Mouse (Mus musculus) adrenal gland, adult 10 weeks (tissue): ENCODE measurements around the gene Gm9048. TPM values are rescaled to one million over a fixed set of nuclear protein-coding genes. Genes with fewer than 3 reads are reported as not detected.

Experiments used
- polyA plus RNA-seq: library from polyadenylated mRNA; stranded (reverse); fragments of 350-450 nt; fragmentation: Illumina TruSeq; extraction: RNeasy Lipid Tissue Mini Kit (QIAGEN cat#74804); gene quantifications from one replicate; pipeline ENCODE4 v1.2.3, GENCODE M21; 2014; ENCODE audit warnings: low read depth, low replicate concordance

Gm9048 gene
- polyA plus RNA-seq = not detected

GRCm38 (mm10) chr10:118348579-118348978 lies at the start of gene Gm9048:
Gm9048 (minus strand) TSS chr10:118348679.

GRCm38 (mm10) chr10:118354005-118354404 lies 5.5 kb upstream of the Gm9048 start, which contains the start of gene Gm9049:
Gm9049 (minus strand) TSS chr10:118354105.

GRCm38 (mm10) chr10:118343155-118343554 lies 5.3 kb downstream of the Gm9048 start, which contains the start of gene Gm9046:
Gm9046 (minus strand) TSS chr10:118343255.

DNA sequence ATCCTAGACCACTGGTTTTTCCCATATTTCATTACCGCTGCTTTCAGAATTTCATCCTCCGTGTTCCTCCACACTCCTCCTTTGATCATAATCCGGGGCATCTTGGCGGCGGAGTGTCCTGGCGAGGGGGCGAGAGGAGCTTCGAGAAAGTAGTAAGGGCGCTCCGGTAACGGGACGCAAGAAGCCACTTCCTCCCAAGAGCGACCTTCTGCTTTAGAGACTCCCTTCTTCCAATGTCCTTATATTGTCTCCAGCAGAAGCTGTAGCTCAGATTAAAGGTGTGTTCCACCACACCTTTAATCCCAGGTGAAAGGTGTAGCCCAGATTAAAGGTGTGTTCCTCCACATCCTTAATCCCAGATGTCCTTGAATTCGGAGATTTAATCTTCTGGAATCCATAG lies 10.7 kb downstream of the Gm9048 start, which contains the start of gene Gm9045:
Gene Gm9045, minus strand, starts transcription at position 101 of the 400 bp plus-strand sequence.

DNA sequence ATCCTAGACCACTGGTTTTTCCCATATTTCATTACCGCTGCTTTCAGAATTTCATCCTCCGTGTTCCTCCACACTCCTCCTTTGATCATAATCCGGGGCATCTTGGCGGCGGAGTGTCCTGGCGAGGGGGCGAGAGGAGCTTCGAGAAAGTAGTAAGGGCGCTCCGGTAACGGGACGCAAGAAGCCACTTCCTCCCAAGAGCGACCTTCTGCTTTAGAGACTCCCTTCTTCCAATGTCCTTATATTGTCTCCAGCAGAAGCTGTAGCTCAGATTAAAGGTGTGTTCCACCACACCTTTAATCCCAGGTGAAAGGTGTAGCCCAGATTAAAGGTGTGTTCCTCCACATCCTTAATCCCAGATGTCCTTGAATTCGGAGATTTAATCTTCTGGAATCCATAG lies 16.2 kb downstream of the Gm9048 start, which contains the start of gene Gm9044:
Gene Gm9044, minus strand, starts transcription at position 101 of the 400 bp plus-strand sequence.

GRCm38 (mm10) chr10:118326869-118327268 lies 21.6 kb downstream of the Gm9048 start, which contains the start of gene Gm9040:
Gm9040 (minus strand) TSS chr10:118326969.

Other genes starting within 250 kb of the Gm9048 start
- gene Mdm1, start 206.9 kb downstream of the Gm9048 start, polyA plus RNA-seq = 13.7 TPM
- gene Il22, start 143.7 kb downstream of the Gm9048 start, polyA plus RNA-seq = not detected
- not detected for gene Gm32717, start 107.9 kb downstream of the Gm9048 start, polyA plus RNA-seq
- not detected for gene Gm32802, start 90.0 kb downstream of the Gm9048 start, polyA plus RNA-seq
- gene Iltifb, start 53.6 kb downstream of the Gm9048 start, polyA plus RNA-seq = not detected
- not detected for gene Gm9040, start 21.7 kb downstream of the Gm9048 start, polyA plus RNA-seq
- not detected for gene Gm9044, start 16.3 kb downstream of the Gm9048 start, polyA plus RNA-seq
- not detected for gene Gm9045, start 10.8 kb downstream of the Gm9048 start, polyA plus RNA-seq
- not detected for gene Gm9046, start 5.4 kb downstream of the Gm9048 start, polyA plus RNA-seq
- gene Gm9049, start 5.4 kb upstream of the Gm9048 start, polyA plus RNA-seq = not detected
- gene Ifng, start 92.4 kb upstream of the Gm9048 start, polyA plus RNA-seq = not detected